Mouse (Mus musculus) lung, adult 2 months (tissue): ENCODE results near the gene Gm28053.

Experiments used
- CTCF ChIP-seq: fragments of 200-500 bp; IDR thresholded peaks from 2 replicates; pipeline ENCODE4 v1.5.1; 2011; ENCODE audit warnings: mild to moderate bottlenecking, low read length, control low read depth; ENCODE audit not compliant: insufficient read depth
- POLR2A ChIP-seq: fragments of 200-500 bp; IDR thresholded peaks from 2 replicates; pipeline ENCODE4 v1.6.1; 2011; ENCODE audit warnings: low read depth, mild to moderate bottlenecking, control low read depth, low read length, borderline replicate concordance; ENCODE audit errors: extremely low read depth

GRCm38 (mm10) chr6:48785601-48786000 lies 67.2 kb downstream of the Gm28053 start:
- TF ChIP-seq CTCF, result no peak
- no peak for TF ChIP-seq POLR2A
